Mouse (Mus musculus) erythroblast, embryonic 14.5 days (primary cell): ENCODE measurements at regions not wholly inside any gene's neighbourhood (a gene's known extent, or its start where the extent isn't known, plus 50 kb on each side); places are given as distances from the start of the nearest gene placed in this dataset.

Source experiments
- GATA1 ChIP-seq: IDR thresholded peaks from 2 replicates; pipeline ENCODE4 v1.6.1; 2012; ENCODE audit warnings: low read length, inconsistent platforms, mixed read lengths
- TAL1 ChIP-seq: IDR thresholded peaks from 3 replicates; pipeline ENCODE4 v1.6.1; 2012; ENCODE audit warnings: low read length, inconsistent platforms, mixed read lengths

- TF ChIP-seq GATA1 (no peak), TAL1 (no peak)
These were observed 220.0 kb downstream of the CK137956 start for GRCm38 (mm10) chr4:127750781-127751180.
